Mouse (Mus musculus): ENCODE results near the gene Mboat2.

DNA sequence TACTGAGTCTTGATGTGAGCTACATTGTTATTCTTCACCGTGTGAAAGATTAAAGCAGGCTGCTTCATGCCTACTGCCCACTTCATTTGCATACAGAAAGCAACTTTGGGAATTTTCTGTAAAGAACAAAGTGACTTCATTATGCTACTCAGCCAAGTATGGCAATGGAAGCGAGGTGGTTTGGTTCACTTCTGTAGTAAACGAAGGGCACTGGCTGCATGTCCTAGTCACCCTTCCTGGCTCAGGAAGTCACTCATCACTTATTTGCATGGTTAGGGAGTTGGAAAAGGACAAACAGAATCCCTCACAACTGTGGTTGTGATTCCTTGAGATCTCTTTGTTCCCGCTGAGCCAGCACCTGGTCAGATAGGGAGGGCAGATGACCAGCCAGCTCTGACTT, 66.7 kb downstream of the Mboat2 start:
- TF ChIP-seq CTCF (conservative IDR thresholded peaks at IDR 0.05; ENCODE audit: insufficient read depth, insufficient read length, low read depth, low read length) = no peak
- no peak for TF ChIP-seq POLR2A (IDR thresholded peaks at IDR 0.05; ENCODE audit: low read depth, low read length)

All from kidney, adult 2 months (tissue).